Mouse (Mus musculus) heart, adult 2 months (tissue): ENCODE measurements around the gene Il25.

Experiments
- CTCF ChIP-seq: fragments of 200-600 bp; IDR thresholded peaks from 2 replicates; pipeline ENCODE4 v1.8.1; 2022; ENCODE audit warnings: antibody characterized with exemption, mild to moderate bottlenecking, moderate library complexity
- EP300 ChIP-seq: fragments of 200-500 bp; IDR thresholded peaks from 2 replicates; pipeline ENCODE4 v1.6.1; 2011; ENCODE audit warnings: low read depth, low read length, control low read depth; ENCODE audit not compliant: insufficient read depth
- POLR2A ChIP-seq: fragments of 200-500 bp; IDR thresholded peaks from 2 replicates; pipeline ENCODE4 v1.6.1; 2011; ENCODE audit warnings: mild to moderate bottlenecking, low read depth, low read length, control low read depth; ENCODE audit not compliant: insufficient read depth

GRCm38 (mm10) chr14:54965631-54966030, 33.1 kb downstream of the Il25 start:
- TF ChIP-seq EP300, result peak; percentile 91; the same call in 1 of the 2 replicates
- TF ChIP-seq CTCF, result no peak
- peak; percentile 76 for TF ChIP-seq POLR2A
